Mouse (Mus musculus) kidney, embryonic 14.5 days (tissue): ENCODE results near the gene Arl3. TPM values are rescaled to one million over a fixed set of nuclear protein-coding genes. Genes with fewer than 3 reads are reported as not detected.
"Not testable (repeated sequence)": the region's sequence is repeated elsewhere in the genome, so short reads cannot be mapped to it uniquely, and the experiment has no call there.

Experiments
- ATAC-seq: fragments of 200-750 bp; cut with Nextera tagmentation; 2 replicates; pipeline ENCODE4 v1.8.0; 2017; ENCODE audit warnings: moderate number of reproducible peaks, mild to moderate bottlenecking, moderate TSS enrichment, moderate library complexity; ENCODE audit not compliant: low FRiP score, low TSS enrichment
- H3K27ac ChIP-seq: fragments of 300-500 bp; sonication (generic); 2 replicates; pipeline ENCODE4 v1.5.1; 2014; ENCODE audit warnings: low read depth, mild to moderate bottlenecking, low read length, moderate library complexity, mixed read lengths
- H3K27me3 ChIP-seq: fragments of 300-500 bp; sonication (generic); 2 replicates; pipeline ENCODE4 v1.6.1; 2014; ENCODE audit warnings: mild to moderate bottlenecking, low read length; ENCODE audit not compliant: control insufficient read depth, insufficient read depth
- H3K36me3 ChIP-seq: fragments of 300-500 bp; sonication (generic); 2 replicates; pipeline ENCODE4 v1.6.1; 2014; ENCODE audit warnings: low read length, mixed read lengths; ENCODE audit not compliant: control insufficient read depth, insufficient read depth
- H3K4me1 ChIP-seq: fragments of 300-500 bp; sonication (generic); 2 replicates; pipeline ENCODE4 v1.6.1; 2014; ENCODE audit warnings: low read length, mixed read lengths; ENCODE audit not compliant: control insufficient read depth, insufficient read depth
- H3K4me2 ChIP-seq: fragments of 300-500 bp; sonication (generic); replicated peaks from 2 replicates; pipeline ENCODE4 v1.6.1; 2014; ENCODE audit warnings: low read depth, mild to moderate bottlenecking, low read length
- H3K4me3 ChIP-seq: fragments of 300-500 bp; sonication (generic); 2 replicates; pipeline ENCODE4 v1.5.1; 2014; ENCODE audit warnings: mild to moderate bottlenecking, low read length
- H3K9ac ChIP-seq: fragments of 300-500 bp; sonication (generic); 2 replicates; pipeline ENCODE4 v1.6.1; 2014; ENCODE audit warnings: low read depth, mild to moderate bottlenecking, low read length, moderate library complexity
- H3K9me3 ChIP-seq: fragments of 300-500 bp; sonication (generic); 2 replicates; pipeline ENCODE4 v1.6.1; 2016; ENCODE audit warnings: low read length; ENCODE audit not compliant: control insufficient read depth
- WGBS: fragments of 180-500 bp; shearing (Covaris S2); extraction: QIAGEN DNeasy Blood & Tissue Kit; methylation state at CpG from one replicate; pipeline ENCODE4 v1.1.7; 2014; 5-methylcytosine and 5-hydroxymethylcytosine counted together
- polyA plus RNA-seq: library from polyadenylated mRNA; unstranded; fragments of >200 nt; fragmentation: Nextera tagmentation; extraction: Ambion mirVana; gene quantifications from 2 replicates; pipeline ENCODE4 v1.2.1, GENCODE M21; 2014

Gene Arl3
- polyA plus RNA-seq, 1 experiment from 2014 or later, result 98.3 TPM

DNA sequence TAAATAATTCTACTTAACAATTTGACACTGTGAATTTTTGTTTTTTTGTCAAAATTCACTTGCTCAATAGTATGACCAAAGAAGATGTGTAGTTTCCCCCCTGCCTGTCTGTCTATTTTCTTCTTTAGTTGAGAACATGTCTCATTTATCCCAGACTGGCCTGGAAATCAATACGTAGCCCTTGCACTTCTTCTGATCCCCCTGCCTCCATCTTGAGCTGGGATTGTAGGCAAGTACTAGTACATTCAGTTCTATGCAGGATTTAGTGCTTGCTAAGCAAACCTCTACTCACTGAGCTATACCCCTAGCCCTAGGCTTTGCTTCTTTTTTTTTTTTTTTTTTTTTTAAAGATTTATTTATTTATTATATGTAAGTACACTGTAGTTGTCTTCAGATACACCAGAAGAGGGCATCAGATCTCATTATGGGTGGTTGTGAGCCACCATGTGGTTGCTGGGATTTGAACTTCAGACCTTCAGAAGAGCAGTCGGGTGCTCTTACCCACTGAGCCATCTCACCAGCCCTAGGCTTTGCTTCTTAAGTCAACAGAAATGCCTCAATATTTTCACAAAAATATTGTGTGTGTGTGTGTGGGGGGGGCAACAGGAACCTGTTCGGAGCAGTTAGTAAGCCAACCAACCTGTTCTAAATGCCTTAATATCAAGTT lies 1.7 kb downstream of the Arl3 start:
- H3K27ac ChIP-seq, H3K36me3 ChIP-seq, H3K9me3 ChIP-seq, H3K27me3 ChIP-seq, H3K9ac ChIP-seq, ATAC-seq: not testable (repeated sequence)
- Histone ChIP-seq H3K4me2 (peak overlapping the region; percentile 76), H3K4me3 (peak overlapping the region; percentile 53; the same call in 1 of the 2 replicates), H3K4me1 (peaks cover 17% of the 10 kb centered on the region)
- WGBS, result 82% methylated on average over 3 of the region's 3 CpGs

DNA sequence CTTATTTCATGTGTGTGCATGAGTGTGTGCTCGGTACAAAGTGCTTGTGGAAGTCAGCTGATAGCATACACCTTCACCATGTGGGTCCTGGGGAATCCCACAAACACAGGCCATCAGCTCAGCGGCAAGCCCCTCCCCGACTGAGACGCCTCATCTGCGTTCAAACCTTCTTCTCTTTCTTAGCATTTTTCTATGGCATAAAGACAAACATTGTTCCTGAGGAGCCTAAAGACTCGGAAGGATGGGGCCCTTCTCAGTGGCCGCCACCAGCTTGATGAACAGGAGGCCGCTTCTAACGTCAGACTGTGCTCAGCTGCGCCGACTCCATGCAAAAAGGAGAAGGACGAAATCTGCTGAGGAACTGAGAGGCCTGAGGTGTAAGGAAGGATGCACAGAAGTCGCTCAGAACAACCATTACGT lies 8.9 kb downstream of the Arl3 start:
- Histone ChIP-seq H3K9me3 (no peaks in the 10 kb centered on the region), H3K27me3 (no peaks in the 10 kb centered on the region), H3K36me3 (0 out of 2 replicates have a peak, but pooled peaks cover 4% of the 10 kb centered on the region), H3K4me1 (no peaks in the 10 kb centered on the region), H3K27ac (no peak overlapping the region), H3K4me3 (no peak overlapping the region), H3K4me2 (no peak overlapping the region), H3K9ac (no peak overlapping the region)
- ATAC-seq, result no peak
- WGBS, result 83% methylated on average over 14 of the region's 14 CpGs

DNA sequence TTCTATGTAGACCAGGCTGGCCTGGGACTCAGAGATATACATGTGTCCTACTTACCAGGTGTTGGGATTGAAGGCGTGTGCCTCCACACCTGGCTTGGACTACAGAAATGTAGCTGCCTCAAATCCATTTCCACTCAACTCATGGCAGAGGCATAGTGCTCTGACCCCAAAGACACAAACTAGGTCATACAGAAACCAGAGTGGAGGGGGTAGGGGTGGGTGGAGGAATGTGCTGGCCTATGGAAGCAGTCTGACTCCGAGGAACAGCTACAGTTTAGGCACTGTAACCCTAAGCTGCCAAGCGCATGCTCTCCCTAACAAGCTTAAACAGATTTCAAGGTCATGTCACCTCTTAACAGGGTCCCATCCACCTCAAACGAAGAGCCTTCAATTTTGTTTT lies 9.4 kb downstream of the Arl3 start:
- no peaks in the 10 kb centered on the region for H3K27me3 ChIP-seq
- no peaks in the 10 kb centered on the region for H3K9me3 ChIP-seq
- no peaks in the 10 kb centered on the region for H3K4me1 ChIP-seq
- no peak overlapping the region for H3K4me3 ChIP-seq
- no peak overlapping the region for H3K27ac ChIP-seq
- 0 out of 2 replicates have a peak, but pooled peaks cover 4% of the 10 kb centered on the region for H3K36me3 ChIP-seq
- no peak overlapping the region for H3K9ac ChIP-seq
- no peak overlapping the region for H3K4me2 ChIP-seq
- 73% methylated on average over 4 of the region's 4 CpGs for WGBS
- ATAC-seq, result no peak

DNA sequence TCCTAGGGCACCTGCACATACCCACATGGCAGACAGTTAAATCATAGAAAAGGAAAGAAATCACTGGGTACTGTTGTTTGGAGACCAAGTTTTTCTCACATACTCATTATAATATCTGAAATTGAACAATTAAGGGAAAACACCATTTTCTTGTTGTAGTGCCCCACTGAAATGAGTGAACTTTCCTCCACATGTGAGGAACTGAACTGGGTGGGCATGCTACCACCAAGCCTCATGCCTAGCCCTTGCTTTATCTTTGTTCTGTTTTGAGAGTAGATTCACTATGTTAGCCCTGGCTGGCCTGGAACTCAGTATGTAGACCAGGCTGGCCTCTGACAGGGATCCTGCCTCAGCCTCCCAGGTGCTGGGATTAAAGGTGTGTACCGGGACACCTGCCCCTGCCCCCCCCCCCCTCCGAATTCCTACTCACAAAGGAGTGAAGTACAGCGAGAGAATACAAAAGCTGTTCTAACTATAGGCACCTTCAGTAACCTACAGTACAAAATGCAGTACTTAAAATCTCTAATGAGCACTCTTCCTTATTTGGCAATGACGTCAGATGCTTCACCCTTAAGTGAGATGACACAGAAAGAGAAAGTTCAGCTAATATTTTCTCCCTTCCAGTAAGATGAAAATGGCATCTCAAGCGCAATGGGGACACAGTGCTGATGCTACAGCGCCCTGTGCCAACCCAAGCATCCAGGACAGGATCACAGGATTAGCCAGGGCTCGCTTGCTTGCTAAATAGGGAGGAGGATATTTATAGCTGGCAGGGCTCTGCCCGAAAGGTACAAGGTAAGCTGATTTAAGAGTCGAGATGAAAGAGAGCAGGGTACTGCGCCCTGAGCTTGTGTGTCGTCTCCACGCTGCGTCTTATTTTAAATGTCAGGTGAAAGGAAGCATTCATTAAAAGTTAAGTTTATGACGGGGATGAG lies 10.2 kb downstream of the Arl3 start:
- ATAC-seq, result no peak
- no peak overlapping the region for H3K4me3 ChIP-seq
- H3K4me2 ChIP-seq, result no peak overlapping the region
- H3K9ac ChIP-seq, result no peak overlapping the region
- no peaks in the 10 kb centered on the region for H3K27me3 ChIP-seq
- WGBS, result 81% methylated on average over 14 of the region's 14 CpGs
- peaks cover 7% of the 10 kb centered on the region; the same call in 1 of the 2 replicates for H3K36me3 ChIP-seq
- H3K27ac ChIP-seq, result no peak overlapping the region
- no peaks in the 10 kb centered on the region for H3K4me1 ChIP-seq
- H3K9me3 ChIP-seq, result no peaks in the 10 kb centered on the region

DNA sequence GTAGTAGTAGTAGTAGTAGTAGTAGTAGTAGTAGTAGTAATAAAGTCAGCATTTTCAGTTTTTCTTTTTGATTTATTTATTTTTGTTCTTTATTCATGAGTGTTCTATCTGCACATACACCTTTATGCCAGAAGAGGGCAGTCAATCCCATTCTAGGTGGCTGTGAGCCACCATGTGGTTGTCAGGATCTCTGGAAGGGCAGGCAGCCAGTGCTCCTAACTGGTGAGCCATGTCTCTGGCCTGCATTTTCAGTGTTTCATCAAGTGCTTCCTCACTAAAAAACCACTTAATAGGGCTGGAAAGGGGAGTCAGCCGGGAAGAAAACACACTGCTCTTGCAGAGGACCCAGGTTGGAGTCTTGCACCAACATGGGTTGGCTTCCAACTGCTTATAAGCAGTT lies 10.9 kb downstream of the Arl3 start:
- WGBS, result 32% methylated on average over 1 of the region's 1 CpGs
- Histone ChIP-seq H3K4me2 (no peak overlapping the region), H3K4me1 (no peaks in the 10 kb centered on the region), H3K9ac (no peak overlapping the region), H3K4me3 (no peak overlapping the region), H3K36me3 (peaks cover 11% of the 10 kb centered on the region; the same call in 1 of the 2 replicates), H3K9me3 (no peaks in the 10 kb centered on the region), H3K27ac (no peak overlapping the region), H3K27me3 (no peaks in the 10 kb centered on the region)
- ATAC-seq, result no peak

DNA sequence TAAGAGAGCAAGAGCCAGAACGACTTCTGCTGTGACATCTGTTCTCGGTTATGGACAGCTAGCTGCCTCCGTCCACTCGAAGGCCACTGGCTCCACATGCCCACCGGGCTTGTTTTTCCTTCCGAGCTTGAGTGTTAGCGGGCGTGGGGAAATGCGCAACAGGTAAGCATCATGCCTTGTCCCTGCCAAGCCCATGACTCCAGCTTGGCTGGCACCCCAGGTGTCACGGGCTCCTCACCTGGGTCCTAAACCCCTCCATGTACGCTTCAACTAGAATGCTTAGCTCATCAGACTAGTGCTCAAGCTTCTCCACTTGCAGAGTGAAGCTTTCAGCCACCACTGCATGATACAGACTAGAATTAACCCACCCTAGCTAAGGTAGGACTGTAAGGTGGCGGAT lies 14.4 kb downstream of the Arl3 start:
- Histone ChIP-seq H3K4me2 (no peak overlapping the region), H3K9ac (no peak overlapping the region), H3K4me1 (no peaks in the 10 kb centered on the region), H3K9me3 (no peaks in the 10 kb centered on the region), H3K36me3 (peaks cover 31% of the 10 kb centered on the region), H3K27ac (no peak overlapping the region), H3K27me3 (no peaks in the 10 kb centered on the region), H3K4me3 (no peak overlapping the region)
- 73% methylated on average over 12 of the region's 12 CpGs for WGBS
- no peak for ATAC-seq

DNA sequence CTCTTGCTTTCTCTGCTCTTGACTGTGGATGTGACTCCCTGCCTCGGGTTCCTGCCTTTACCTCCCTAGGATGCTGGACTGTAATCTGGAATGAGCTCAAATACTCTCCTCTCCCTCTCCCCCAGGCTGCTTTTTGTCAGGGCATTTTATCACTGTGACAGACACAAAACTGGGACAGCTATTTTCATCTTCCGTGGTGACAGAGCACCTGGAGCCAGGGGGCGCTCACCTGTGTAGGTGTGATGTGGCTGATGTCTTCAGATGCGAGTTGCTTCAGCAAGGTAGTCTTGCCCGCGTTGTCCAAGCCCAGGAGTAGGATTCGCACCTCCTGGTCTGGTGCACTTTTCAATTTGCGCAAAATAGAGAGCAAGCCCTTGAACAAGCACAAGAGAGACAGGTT lies 15.0 kb downstream of the Arl3 start:
- H3K27ac ChIP-seq, result no peak overlapping the region
- WGBS, result 86% methylated on average over 8 of the region's 8 CpGs
- H3K27me3 ChIP-seq, result no peaks in the 10 kb centered on the region
- no peak for ATAC-seq
- no peaks in the 10 kb centered on the region for H3K4me1 ChIP-seq
- H3K36me3 ChIP-seq, result peaks cover 33% of the 10 kb centered on the region
- no peak overlapping the region for H3K9ac ChIP-seq
- H3K9me3 ChIP-seq, result no peaks in the 10 kb centered on the region
- no peak overlapping the region for H3K4me2 ChIP-seq
- H3K4me3 ChIP-seq, result no peak overlapping the region

DNA sequence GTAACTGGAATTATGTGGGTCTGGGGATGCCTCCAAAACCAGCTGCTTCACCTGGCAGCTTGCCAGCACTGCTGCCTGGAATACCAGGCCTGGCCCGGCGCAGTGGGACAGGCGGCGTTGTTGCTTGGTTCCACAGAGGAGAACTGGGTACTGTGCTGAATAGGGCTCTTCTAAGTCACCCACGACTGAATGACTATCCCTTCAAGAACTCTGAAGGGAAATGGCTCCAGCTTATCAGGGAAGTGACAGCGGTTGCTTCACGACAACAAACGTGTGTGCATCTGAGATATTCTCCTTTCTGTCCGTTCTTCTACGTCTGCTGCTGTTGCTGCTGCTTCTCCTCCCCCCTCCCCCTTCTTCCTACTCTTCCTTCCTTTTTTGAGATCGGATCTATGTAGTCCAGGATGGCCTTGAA lies 19.4 kb downstream of the Arl3 start:
- Histone ChIP-seq H3K4me1 (no peaks in the 10 kb centered on the region), H3K4me3 (no peak overlapping the region), H3K36me3 (peaks cover 56% of the 10 kb centered on the region), H3K9me3 (no peaks in the 10 kb centered on the region), H3K9ac (no peak overlapping the region), H3K27ac (no peak overlapping the region), H3K4me2 (no peak overlapping the region), H3K27me3 (no peaks in the 10 kb centered on the region)
- ATAC-seq, result no peak
- 78% methylated on average over 11 of the region's 11 CpGs for WGBS

DNA sequence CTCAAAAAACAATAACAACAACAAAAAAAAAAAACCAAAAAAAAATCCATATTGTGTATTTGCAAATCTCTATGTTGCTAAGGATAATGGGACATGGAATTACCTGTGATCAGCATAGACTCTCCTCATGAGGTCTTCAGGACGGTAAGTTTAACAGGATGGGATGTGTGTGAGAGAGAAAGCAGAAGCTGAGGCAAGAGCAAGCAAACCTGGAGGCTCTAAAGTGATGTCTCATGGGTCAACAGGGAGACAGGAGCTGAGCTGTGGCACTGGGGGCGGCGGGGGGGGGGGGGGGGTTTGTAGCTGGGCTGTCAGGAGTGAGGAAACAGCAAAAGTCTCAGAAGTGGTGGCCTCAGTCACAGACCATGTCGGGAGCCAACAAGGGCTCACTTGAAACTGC lies 20.5 kb downstream of the Arl3 start:
- Histone ChIP-seq H3K9ac (no peak overlapping the region), H3K27me3 (no peaks in the 10 kb centered on the region), H3K27ac (no peak overlapping the region), H3K4me3 (no peak overlapping the region), H3K4me1 (no peaks in the 10 kb centered on the region), H3K36me3 (peaks cover 54% of the 10 kb centered on the region), H3K9me3 (no peaks in the 10 kb centered on the region), H3K4me2 (no peak overlapping the region)
- ATAC-seq, result no peak
- WGBS, result 95% methylated on average over 3 of the region's 4 CpGs
